Mouse (Mus musculus) cerebellum, adult 2 months (tissue): ENCODE measurements around the gene Col4a2.

Experiments used
- CTCF ChIP-seq: fragments of 200-500 bp; IDR thresholded peaks from 2 replicates; pipeline ENCODE4 v1.5.1; 2011; ENCODE audit warnings: low read depth, mild to moderate bottlenecking, control low read depth, low read length, moderate library complexity, borderline replicate concordance; ENCODE audit not compliant: insufficient read depth
- POLR2A ChIP-seq: fragments of 200-500 bp; IDR thresholded peaks from 2 replicates; pipeline ENCODE4 v1.6.1; 2011; ENCODE audit warnings: low read length, control low read depth, borderline replicate concordance; ENCODE audit not compliant: insufficient read depth

GRCm38 (mm10) chr8:11374326-11375076 is 61.9 kb downstream of the Col4a2 start:
- TF ChIP-seq POLR2A (no peak), CTCF (no peak)
